In genomic region chr2:78279382-78280056, GRCm38 (mm10) we compare ENCODE assay signal across 9 mouse cellular contexts.
DNase-seq lines count a peak whose midpoint lies in the region; ATAC-seq lines count a peak whose summit lies in the region.
"Had no signal": no experiment of that assay in that cellular context is flagged by ENCODE, and none has a peak within 500 bp of the region (broad histone marks: within the 10 kb centered on the region; RNA-seq: fewer than 3 reads in every experiment).

No protein-coding gene starts in this region.

- no peak overlapping the region for H3K4me2 ChIP-seq in midbrain, embryonic 14.5 days (ENCODE audit: low read length)
- no peak overlapping the region for H3K4me2 ChIP-seq in midbrain, embryonic 11.5 days
- no peak overlapping the region for H3K4me2 ChIP-seq in hindbrain, embryonic 16.5 days (ENCODE audit: low read length)
- H3K4me2 ChIP-seq in stomach, embryonic 16.5 days (ENCODE audit: low read depth, low read length), result no peak overlapping the region

- no peaks in the 10 kb centered on the region for H3K36me3 ChIP-seq in midbrain, embryonic 14.5 days (ENCODE audit: control insufficient read depth, insufficient read depth, low read length)
- H3K36me3 ChIP-seq in midbrain, embryonic 11.5 days (ENCODE audit: control insufficient read depth, insufficient read depth, low read length), result no peaks in the 10 kb centered on the region
- H3K36me3 ChIP-seq in hindbrain, embryonic 16.5 days (ENCODE audit: control insufficient read depth, insufficient read depth, low read length), result no peaks in the 10 kb centered on the region
- H3K36me3 ChIP-seq in stomach, embryonic 16.5 days (ENCODE audit: control insufficient read depth, insufficient read depth, low read length), result no peaks in the 10 kb centered on the region

- H3K9me3 ChIP-seq in midbrain, embryonic 14.5 days (ENCODE audit: control insufficient read depth, low read length), result no peaks in the 10 kb centered on the region
- H3K9me3 ChIP-seq in midbrain, embryonic 11.5 days (ENCODE audit: control insufficient read depth, low read length), result no peaks in the 10 kb centered on the region
- no peaks in the 10 kb centered on the region for H3K9me3 ChIP-seq in hindbrain, embryonic 16.5 days (ENCODE audit: control insufficient read depth, low read length)
- no peaks in the 10 kb centered on the region for H3K9me3 ChIP-seq in stomach, embryonic 16.5 days (replicated peaks; ENCODE audit: control insufficient read depth, low read length)

- peak; percentile 78 to 83 for DNase-seq in cerebellum, postnatal 14 days
- no peak for DNase-seq in cerebellum, postnatal 36 days
- DNase-seq in midbrain, embryonic 14.5 days, result peak; percentile 56
- no peak for DNase-seq in midbrain, embryonic 11.5 days (ENCODE audit: low spot score, missing footprints)
- no peak for DNase-seq in spleen, postnatal 14 days (ENCODE audit: low spot score in 2 of 2)
- no peak for DNase-seq in c-Kit-positive CD71-positive TER-119-positive erythroid progenitor cells, embryonic 14.5 days (ENCODE audit: low spot score)

- H3K4me3 ChIP-seq in midbrain, embryonic 14.5 days (replicated peaks; ENCODE audit: low read depth, low read length), result no peak overlapping the region
- H3K4me3 ChIP-seq in midbrain, embryonic 11.5 days (ENCODE audit: low read depth, low read length), result no peak overlapping the region
- H3K4me3 ChIP-seq in hindbrain, embryonic 16.5 days (ENCODE audit: low read length), result no peak overlapping the region
- H3K4me3 ChIP-seq in stomach, embryonic 16.5 days (replicated peaks; ENCODE audit: low read length), result no peak overlapping the region

- H3K4me1 ChIP-seq in midbrain, embryonic 14.5 days (ENCODE audit: control insufficient read depth, insufficient read depth, low read length), result no peaks in the 10 kb centered on the region
- no peaks in the 10 kb centered on the region for H3K4me1 ChIP-seq in midbrain, embryonic 11.5 days (ENCODE audit: control insufficient read depth, insufficient read depth, low read length)
- H3K4me1 ChIP-seq in hindbrain, embryonic 16.5 days (ENCODE audit: control insufficient read depth, insufficient read depth, low read depth, low read length), result peaks cover 4% of the 10 kb centered on the region; the same call in 1 of the 2 replicates
- H3K4me1 ChIP-seq in stomach, embryonic 16.5 days (ENCODE audit: control insufficient read depth, insufficient read depth, low read length), result no peaks in the 10 kb centered on the region

- 81% methylated on average over 5 of the region's 5 CpGs for WGBS in midbrain, embryonic 14.5 days
- 86% methylated on average over 5 of the region's 5 CpGs for WGBS in midbrain, embryonic 11.5 days
- 67% methylated on average over 5 of the region's 5 CpGs for WGBS in hindbrain, embryonic 16.5 days
- 53% methylated on average over 5 of the region's 5 CpGs for WGBS in stomach, embryonic 16.5 days

- no peak overlapping the region for H3K9ac ChIP-seq in midbrain, embryonic 14.5 days (replicated peaks; ENCODE audit: low read length)
- H3K9ac ChIP-seq in midbrain, embryonic 11.5 days (ENCODE audit: low read length), result no peak overlapping the region
- H3K9ac ChIP-seq in hindbrain, embryonic 16.5 days (ENCODE audit: low read depth, low read length), result no peak overlapping the region
- H3K9ac ChIP-seq in stomach, embryonic 16.5 days (ENCODE audit: low read length), result no peak overlapping the region

- H3K27ac ChIP-seq in midbrain, embryonic 14.5 days (replicated peaks; ENCODE audit: low read depth, low read length), result no peak overlapping the region
- no peak overlapping the region for H3K27ac ChIP-seq in midbrain, embryonic 11.5 days (ENCODE audit: low read depth, low read length)
- peak overlapping the region; percentile 51; the same call in 1 of the 2 replicates for H3K27ac ChIP-seq in hindbrain, embryonic 16.5 days (ENCODE audit: low read depth, low read length)
- H3K27ac ChIP-seq in stomach, embryonic 16.5 days (ENCODE audit: low read length), result peak overlapping the region; percentile 83

- ATAC-seq in midbrain, embryonic 14.5 days (ENCODE audit: low FRiP score, low TSS enrichment), result no peak
- ATAC-seq in midbrain, embryonic 11.5 days (ENCODE audit: low FRiP score), result no peak
- ATAC-seq in hindbrain, embryonic 16.5 days, result peak; percentile 77
- peak; percentile 89 for ATAC-seq in stomach, embryonic 16.5 days (ENCODE audit: insufficient read depth, low FRiP score)

- H3K27me3 ChIP-seq in midbrain, embryonic 14.5 days (ENCODE audit: control insufficient read depth, insufficient read depth, low read length), result no peaks in the 10 kb centered on the region
- no peaks in the 10 kb centered on the region for H3K27me3 ChIP-seq in midbrain, embryonic 11.5 days (ENCODE audit: control insufficient read depth, insufficient read depth, low read length)
- H3K27me3 ChIP-seq in hindbrain, embryonic 16.5 days (replicated peaks; ENCODE audit: control insufficient read depth, insufficient read depth, low read length), result no peaks in the 10 kb centered on the region
- no peaks in the 10 kb centered on the region for H3K27me3 ChIP-seq in stomach, embryonic 16.5 days (ENCODE audit: control insufficient read depth, insufficient read depth, low read length)
- H3K27me3 ChIP-seq: CH12.LX had no signal

Comparison
In these comparisons a context has a peak if more than half of its experiments do, and no peak if none do; other contexts are left out.
1. DNase-seq: peak in cerebellum, postnatal 14 days (2 of 2) and midbrain, embryonic 14.5 days (single experiment); none in cerebellum, postnatal 36 days (0 of 2), midbrain, embryonic 11.5 days (single experiment), spleen, postnatal 14 days (0 of 2) and c-Kit-positive CD71-positive TER-119-positive erythroid progenitor cells, embryonic 14.5 days (single experiment).
2. ATAC-seq: peak in hindbrain, embryonic 16.5 days (single experiment) and stomach, embryonic 16.5 days (single experiment); none in midbrain, embryonic 14.5 days (single experiment) and midbrain, embryonic 11.5 days (single experiment).
3. H3K27ac ChIP-seq: peak in hindbrain, embryonic 16.5 days (single experiment) and stomach, embryonic 16.5 days (single experiment); none in midbrain, embryonic 14.5 days (single experiment) and midbrain, embryonic 11.5 days (single experiment).